Mouse (Mus musculus) adrenal gland, adult 18-20 months (tissue): ENCODE measurements around the gene Vmn2r84. TPM values are rescaled to one million over a fixed set of nuclear protein-coding genes. Genes with fewer than 3 reads are reported as not detected.

Experiments used
- total RNA-seq, 2 experiments: library from RNA; stranded (reverse); gene quantifications; 1 replicate in 1 of 2; 2 replicates in 1 of 2; pipeline ENCODE4 v1.2.3; 2021

Vmn2r84 gene
- total RNA-seq, 2 experiments from 2014 or later = not detected

Other genes starting within 250 kb of the Vmn2r84 start
- gene Olfr825, start 227.6 kb downstream of the Vmn2r84 start, total RNA-seq = not detected
- gene Olfr826, start 210.1 kb downstream of the Vmn2r84 start, total RNA-seq = not detected
- not detected for gene Olfr827, start 179.9 kb downstream of the Vmn2r84 start, total RNA-seq
- gene Neurod4, start 114.1 kb downstream of the Vmn2r84 start, total RNA-seq = 1 to 10 TPM in 1 of 2 experiments, under 1 TPM in 1; 0.33 to 1.7 TPM
- under 1 TPM; 0.66 to 0.77 TPM for gene Tespa1, start 71.5 kb downstream of the Vmn2r84 start, total RNA-seq
- not detected for gene Vmn2r85, start 35.4 kb upstream of the Vmn2r84 start, total RNA-seq
- gene Vmn2r86, start 61.7 kb upstream of the Vmn2r84 start, total RNA-seq = not detected
- not detected for gene Vmn2r87, start 103.1 kb upstream of the Vmn2r84 start, total RNA-seq